Mouse (Mus musculus) frontal cortex, adult 2 months (tissue): ENCODE data around the gene Yjefn3. TPM values are rescaled to one million over a fixed set of nuclear protein-coding genes. Genes with fewer than 3 reads are reported as not detected.

Experiments used
- DNase-seq, 2 experiments: peaks; one replicate each; pipeline ENCODE4 v3.0.0; 2022; ENCODE audit warnings: low spot score in 1 of 2; ENCODE audit errors: extremely low spot score in 1 of 2
- polyA plus RNA-seq: library from polyadenylated mRNA; depleted of rRNA; stranded (reverse); fragments of >200 nt; gene quantifications from 2 replicates; pipeline ENCODE4 v1.2.3, GENCODE M21; 2012; rRNA removed

Gene Yjefn3
- polyA plus RNA-seq, 1 experiment = 41.1 TPM

GRCm38 (mm10) chr8:69848951-69849350 is 53.6 kb downstream of the Yjefn3 start:
- no peak for DNase-seq

- no peak for DNase-seq
Measured at GRCm38 (mm10) chr8:69847167-69848065, 55.1 kb downstream of the Yjefn3 start.

Other genes with a start within 250 kb of the Yjefn3 start
- gene Zfp964, start 248.2 kb downstream of the Yjefn3 start, polyA plus RNA-seq = 2.7 and 2.9 TPM in 2 replicates
- gene Zfp869, start 192.0 kb downstream of the Yjefn3 start, polyA plus RNA-seq = 20.2 and 20.4 TPM in 2 replicates
- gene Zfp963, start 152.7 kb downstream of the Yjefn3 start, polyA plus RNA-seq = 6.9 and 7.4 TPM in 2 replicates
- 0.92 TPM in 1 of 2 replicates, not detected in the other for gene Gm20422, start 127.8 kb downstream of the Yjefn3 start, polyA plus RNA-seq
- gene Atp13a1, start 111.5 kb downstream of the Yjefn3 start, polyA plus RNA-seq = 50.6 and 51.6 TPM in 2 replicates
- gene Zfp866, start 111.5 kb downstream of the Yjefn3 start, polyA plus RNA-seq = 22.4 and 23.2 TPM in 2 replicates
- 14.3 and 16.9 TPM in 2 replicates for gene Gmip, start 94.0 kb downstream of the Yjefn3 start, polyA plus RNA-seq
- gene Lpar2, start 80.3 kb downstream of the Yjefn3 start, polyA plus RNA-seq = 0.76 and 0.86 TPM in 2 replicates
- 40.0 and 45.6 TPM in 2 replicates for gene Pbx4, start 70.2 kb downstream of the Yjefn3 start, polyA plus RNA-seq
- 1.4 and 1.9 TPM in 2 replicates for gene Cilp2, start 15.0 kb downstream of the Yjefn3 start, polyA plus RNA-seq
- gene Tssk6, start 528 bp downstream of the Yjefn3 start, polyA plus RNA-seq = 0.22 and 0.46 TPM in 2 replicates
- 189 and 193 TPM in 2 replicates for gene Ndufa13, start 154 bp downstream of the Yjefn3 start, polyA plus RNA-seq
- 28.6 and 31.0 TPM in 2 replicates for gene Gatad2a, start 93.7 kb upstream of the Yjefn3 start, polyA plus RNA-seq
- gene Mau2, start 140.0 kb upstream of the Yjefn3 start, polyA plus RNA-seq = 93.1 and 102 TPM in 2 replicates
- 36.5 and 40.8 TPM in 2 replicates for gene Sugp1, start 140.1 kb upstream of the Yjefn3 start, polyA plus RNA-seq
- gene Tm6sf2, start 170.2 kb upstream of the Yjefn3 start, polyA plus RNA-seq = 4.9 and 5.9 TPM in 2 replicates
- gene Hapln4, start 180.7 kb upstream of the Yjefn3 start, polyA plus RNA-seq = 34.8 and 43.9 TPM in 2 replicates
- gene Ncan, start 218.2 kb upstream of the Yjefn3 start, polyA plus RNA-seq = 98.8 and 102 TPM in 2 replicates
- 23.7 and 23.8 TPM in 2 replicates for gene Nr2c2ap, start 228.6 kb upstream of the Yjefn3 start, polyA plus RNA-seq
- 18.6 and 18.7 TPM in 2 replicates for gene Rfxank, start 236.4 kb upstream of the Yjefn3 start, polyA plus RNA-seq
- 99.2 and 100 TPM in 2 replicates for gene Borcs8, start 236.8 kb upstream of the Yjefn3 start, polyA plus RNA-seq
- 0.34 and 0.65 TPM in 2 replicates for gene Mef2b, start 237.0 kb upstream of the Yjefn3 start, polyA plus RNA-seq